Mouse (Mus musculus): ENCODE measurements around the gene Hpse2. TPM values are rescaled to one million over a fixed set of nuclear protein-coding genes. Genes with fewer than 3 reads are reported as not detected.

The Hpse2 gene
- polyA plus RNA-seq, 1 experiment from 2014 or later = 0.08 TPM

DNA sequence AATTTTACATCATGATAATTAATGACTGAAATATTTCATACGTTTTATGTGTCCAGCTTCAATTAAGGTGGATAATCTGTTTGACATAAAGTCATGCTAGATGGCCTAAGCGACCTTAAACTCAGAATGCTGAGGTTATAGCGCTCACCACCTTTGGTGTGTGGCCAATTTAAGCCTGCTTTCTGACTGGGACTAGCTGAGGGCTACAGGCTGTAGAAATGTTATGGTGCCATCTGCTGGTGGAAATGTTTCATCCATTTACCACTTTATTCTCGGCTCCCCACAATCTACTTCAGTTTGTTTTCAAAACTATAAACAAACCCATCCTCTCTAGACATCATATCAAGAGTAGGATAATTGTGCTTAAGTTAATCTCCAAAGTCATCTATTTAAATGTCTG, 8.2 kb upstream of the Hpse2 start:
- Histone ChIP-seq H3K27me3 (ENCODE audit: insufficient read depth, low read length) (no peaks in the 10 kb centered on the region), H3K4me1 (replicated peaks; ENCODE audit: insufficient read depth, low read length) (no peaks in the 10 kb centered on the region), H3K9me3 (replicated peaks; ENCODE audit: low read length) (no peaks in the 10 kb centered on the region), H3K9ac (ENCODE audit: low read depth, low read length) (no peak overlapping the region), H3K4me2 (ENCODE audit: low read length) (no peak overlapping the region), H3K4me3 (replicated peaks; ENCODE audit: low read depth, low read length) (no peak overlapping the region), H3K36me3 (ENCODE audit: insufficient read depth, low read length) (no peaks in the 10 kb centered on the region), H3K27ac (no peak overlapping the region)
- DNase-seq (ENCODE audit: low spot score) (peak; percentile 80), ATAC-seq (replicated peaks; ENCODE audit: low FRiP score, low read depth) (no peak)
- TF ChIP-seq CTCF (IDR thresholded peaks at IDR 0.05; ENCODE audit: low read depth) = peak; percentile 85
- WGBS = 2% methylated on average over 4 of the region's 4 CpGs

DNA sequence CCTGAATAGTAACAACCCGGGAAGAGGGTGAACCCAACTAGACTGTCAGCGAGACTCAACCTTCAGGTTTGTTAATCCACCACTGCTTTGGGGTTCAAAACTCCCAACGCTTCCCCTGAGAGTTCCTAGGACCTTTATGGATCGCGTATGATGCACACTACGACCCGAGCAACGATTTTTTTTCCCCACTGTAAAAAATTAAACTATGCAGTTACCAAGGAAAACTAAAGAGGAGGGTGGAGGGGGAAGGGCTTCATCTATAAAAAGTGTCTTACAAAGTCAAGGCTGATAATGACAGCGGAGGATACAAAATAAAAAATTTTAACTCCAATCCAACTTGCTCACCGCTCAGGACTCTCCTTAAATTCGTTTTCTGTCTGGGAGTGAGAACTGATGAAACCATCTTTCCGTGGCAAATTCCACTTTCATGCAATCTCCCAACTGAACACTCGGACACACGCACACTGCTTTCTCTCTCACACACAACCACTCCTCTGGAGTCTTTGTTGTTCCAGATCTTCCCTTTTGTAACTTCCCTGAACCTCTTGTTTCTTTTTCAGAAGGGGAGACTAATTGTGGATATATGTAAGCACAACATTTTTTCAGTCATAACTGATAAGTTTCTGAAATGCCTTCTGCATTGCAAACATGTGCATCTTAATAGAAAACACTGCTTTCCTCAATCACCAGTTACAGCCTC, 934 bp downstream of the Hpse2 start:
- peaks cover 4% of the 10 kb centered on the region; the same call in 1 of the 2 replicates for H3K4me1 ChIP-seq (replicated peaks; ENCODE audit: insufficient read depth, low read length)
- WGBS = 3% methylated on average over 14 of the region's 14 CpGs
- no peak overlapping the region for H3K9ac ChIP-seq (ENCODE audit: low read depth, low read length)
- peaks cover 53% of the 10 kb centered on the region for H3K27me3 ChIP-seq (ENCODE audit: insufficient read depth, low read length)
- H3K4me2 ChIP-seq (ENCODE audit: low read length) = peak overlapping the region; percentile 53; the same call in 1 of the 2 replicates
- H3K27ac ChIP-seq = no peak overlapping the region
- DNase-seq (ENCODE audit: low spot score) (no peak), ATAC-seq (replicated peaks; ENCODE audit: low FRiP score, low read depth) (no peak)
- TF ChIP-seq CTCF (IDR thresholded peaks at IDR 0.05; ENCODE audit: low read depth) = no peak
- 0 out of 2 replicates have a peak overlapping the region, but pooled peaks have one; percentile 30 for H3K4me3 ChIP-seq (replicated peaks; ENCODE audit: low read depth, low read length)
- no peaks in the 10 kb centered on the region for H3K9me3 ChIP-seq (replicated peaks; ENCODE audit: low read length)
- H3K36me3 ChIP-seq (ENCODE audit: insufficient read depth, low read length) = no peaks in the 10 kb centered on the region

DNA sequence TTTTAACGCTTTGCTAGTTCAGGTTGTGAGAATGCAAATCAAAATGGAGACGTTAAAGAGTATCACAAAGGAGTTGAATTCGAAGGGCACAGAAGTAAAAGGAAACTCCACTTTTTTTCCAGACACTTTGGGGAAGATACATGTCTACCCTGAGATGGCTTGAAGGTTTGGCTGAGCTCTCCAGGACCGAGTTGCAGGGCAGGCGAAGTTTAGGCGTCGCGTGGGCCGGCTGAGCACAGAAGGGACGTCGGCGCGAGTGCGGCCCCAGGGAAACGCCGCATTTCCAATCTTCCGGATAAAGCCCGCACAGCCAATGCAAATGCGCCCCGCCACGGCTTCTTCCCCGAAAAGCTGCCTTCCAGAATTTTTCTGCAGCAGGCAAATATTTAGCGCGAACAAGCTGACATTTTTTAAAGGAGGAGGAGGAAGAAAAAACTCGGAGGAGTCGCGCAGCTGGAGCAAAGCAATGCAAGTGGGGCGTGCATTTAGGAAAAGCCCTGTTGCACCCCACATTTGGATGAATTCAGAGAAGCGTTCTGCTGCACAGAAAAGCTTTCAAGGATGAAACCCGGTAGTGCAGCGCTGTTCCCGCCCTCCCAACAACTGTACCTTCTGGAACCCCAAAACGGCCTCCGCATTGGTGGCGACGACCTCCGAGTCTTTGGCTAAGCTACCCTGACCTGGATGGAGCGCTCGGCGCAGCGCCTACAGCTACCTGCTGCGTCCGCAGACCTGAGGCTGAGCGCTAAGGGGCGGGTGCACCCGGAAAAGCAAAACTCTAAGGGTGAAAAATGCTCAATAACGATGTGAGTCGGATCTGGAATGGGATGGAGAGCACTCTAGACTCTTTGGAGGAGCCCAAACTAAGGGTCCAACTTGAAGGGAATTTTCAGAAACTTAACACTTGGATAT, 1.9 kb downstream of the Hpse2 start:
- Histone ChIP-seq H3K9me3 (replicated peaks; ENCODE audit: low read length) (no peaks in the 10 kb centered on the region), H3K36me3 (ENCODE audit: insufficient read depth, low read length) (no peaks in the 10 kb centered on the region), H3K27me3 (ENCODE audit: insufficient read depth, low read length) (peaks cover 53% of the 10 kb centered on the region), H3K4me1 (replicated peaks; ENCODE audit: insufficient read depth, low read length) (peaks cover 4% of the 10 kb centered on the region; the same call in 1 of the 2 replicates), H3K27ac (no peak overlapping the region), H3K4me2 (ENCODE audit: low read length) (peak overlapping the region; percentile 53), H3K4me3 (replicated peaks; ENCODE audit: low read depth, low read length) (peak overlapping the region; percentile 30), H3K9ac (ENCODE audit: low read depth, low read length) (no peak overlapping the region)
- ATAC-seq (replicated peaks; ENCODE audit: low FRiP score, low read depth) (no peak), DNase-seq (ENCODE audit: low spot score) (peak; percentile 18)
- TF ChIP-seq CTCF (IDR thresholded peaks at IDR 0.05; ENCODE audit: low read depth) = no peak
- WGBS = under 1% methylated on average over 48 of the region's 48 CpGs

DNA sequence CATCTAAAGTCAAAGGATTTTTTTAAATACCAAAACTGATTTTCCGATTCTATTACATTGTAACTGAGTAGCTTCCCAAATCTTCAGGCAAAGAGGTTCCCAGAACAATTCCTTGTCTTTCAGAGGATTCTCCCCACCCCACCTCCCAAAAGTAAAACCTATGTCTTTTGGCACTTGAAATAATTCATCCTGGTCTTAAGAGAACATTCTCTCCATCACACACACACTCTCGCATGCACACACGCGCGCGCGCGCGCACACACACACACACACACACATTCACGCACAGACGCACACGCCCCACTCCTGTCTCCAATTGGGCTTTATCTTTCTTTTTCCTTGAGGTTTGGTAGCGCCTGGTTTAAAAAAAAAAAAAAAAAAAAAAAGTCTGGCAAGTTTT, 2.7 kb downstream of the Hpse2 start:
- 3% methylated on average over 13 of the region's 13 CpGs for WGBS
- Histone ChIP-seq H3K36me3 (ENCODE audit: insufficient read depth, low read length) (no peaks in the 10 kb centered on the region), H3K4me1 (replicated peaks; ENCODE audit: insufficient read depth, low read length) (peaks cover 4% of the 10 kb centered on the region; the same call in 1 of the 2 replicates), H3K9ac (ENCODE audit: low read depth, low read length) (no peak overlapping the region), H3K27ac (no peak overlapping the region), H3K9me3 (replicated peaks; ENCODE audit: low read length) (no peaks in the 10 kb centered on the region), H3K4me3 (replicated peaks; ENCODE audit: low read depth, low read length) (0 out of 2 replicates have a peak overlapping the region, but pooled peaks have one; percentile 24), H3K4me2 (ENCODE audit: low read length) (peak overlapping the region; percentile 53), H3K27me3 (ENCODE audit: insufficient read depth, low read length) (peaks cover 53% of the 10 kb centered on the region)
- ATAC-seq (replicated peaks; ENCODE audit: low FRiP score, low read depth) (no peak), DNase-seq (ENCODE audit: low spot score) (no peak)
- TF ChIP-seq CTCF (IDR thresholded peaks at IDR 0.05; ENCODE audit: low read depth) = no peak

DNA sequence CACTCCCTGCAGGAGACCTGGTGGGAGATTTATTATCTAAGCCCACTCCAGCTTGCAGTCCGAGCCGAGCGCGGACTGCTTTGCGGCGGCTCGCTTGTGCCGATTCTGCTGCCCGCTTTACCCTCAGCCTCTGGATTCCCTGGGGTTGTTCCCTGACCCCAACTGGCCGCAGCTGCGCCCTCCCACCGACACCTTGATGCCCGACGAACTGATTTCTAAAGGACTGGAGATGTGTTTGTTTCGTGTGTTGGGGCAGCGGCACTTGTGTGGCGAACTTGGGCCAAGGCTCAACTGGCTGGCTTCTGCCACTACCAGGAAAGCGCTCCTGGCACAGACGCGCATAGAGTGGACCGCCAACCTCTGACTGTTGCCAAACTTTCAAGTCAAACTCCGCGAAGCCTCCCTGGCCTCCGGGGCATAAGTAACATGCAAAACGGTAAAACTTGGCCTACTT, 3.1 kb downstream of the Hpse2 start:
- H3K4me1 ChIP-seq (replicated peaks; ENCODE audit: insufficient read depth, low read length) = peaks cover 4% of the 10 kb centered on the region; the same call in 1 of the 2 replicates

GRCm38 (mm10) chr19:43384346-43384977, 3.7 kb downstream of the Hpse2 start:
- H3K27me3 ChIP-seq (ENCODE audit: insufficient read depth, low read length) = peaks cover 51% of the 10 kb centered on the region
- ATAC-seq (replicated peaks; ENCODE audit: low FRiP score, low read depth) (no peak), DNase-seq (ENCODE audit: low spot score) (no peak)
- no peaks in the 10 kb centered on the region for H3K9me3 ChIP-seq (replicated peaks; ENCODE audit: low read length)
- 10% methylated on average over 19 of the region's 19 CpGs for WGBS
- H3K36me3 ChIP-seq (ENCODE audit: insufficient read depth, low read length) = no peaks in the 10 kb centered on the region
- H3K9ac ChIP-seq (ENCODE audit: low read depth, low read length) = no peak overlapping the region
- no peak overlapping the region for H3K27ac ChIP-seq
- H3K4me1 ChIP-seq (replicated peaks; ENCODE audit: insufficient read depth, low read length) = peaks cover 4% of the 10 kb centered on the region; the same call in 1 of the 2 replicates
- H3K4me2 ChIP-seq (ENCODE audit: low read length) = peak overlapping the region; percentile 53
- peak overlapping the region; percentile 24; the same call in 1 of the 2 replicates for H3K4me3 ChIP-seq (replicated peaks; ENCODE audit: low read depth, low read length)
- TF ChIP-seq CTCF (IDR thresholded peaks at IDR 0.05; ENCODE audit: low read depth) = no peak

More for the DNA sequence above, 3.1 kb downstream of the Hpse2 start:
- no peak for TF ChIP-seq CTCF (IDR thresholded peaks at IDR 0.05; ENCODE audit: low read depth)
- H3K9ac ChIP-seq (ENCODE audit: low read depth, low read length) = no peak overlapping the region
- no peaks in the 10 kb centered on the region for H3K9me3 ChIP-seq (replicated peaks; ENCODE audit: low read length)
- no peak overlapping the region for H3K27ac ChIP-seq
- WGBS = 1% methylated on average over 25 of the region's 25 CpGs
- no peak for DNase-seq (ENCODE audit: low spot score)
- no peaks in the 10 kb centered on the region for H3K36me3 ChIP-seq (ENCODE audit: insufficient read depth, low read length)
- peak overlapping the region; percentile 53 for H3K4me2 ChIP-seq (ENCODE audit: low read length)
- no peak for ATAC-seq (replicated peaks; ENCODE audit: low FRiP score, low read depth)
- peaks cover 53% of the 10 kb centered on the region for H3K27me3 ChIP-seq (ENCODE audit: insufficient read depth, low read length)
- H3K4me3 ChIP-seq (replicated peaks; ENCODE audit: low read depth, low read length) = peak overlapping the region; percentile 24; the same call in 1 of the 2 replicates
